Mouse (Mus musculus): ENCODE measurements around the gene Retsat. TPM values are rescaled to one million over a fixed set of nuclear protein-coding genes. Genes with fewer than 3 reads are reported as not detected.

The Retsat gene
- total and polyA plus RNA-seq, 2 experiments from 2014 or later, result 7.2 to 7.5 TPM

DNA sequence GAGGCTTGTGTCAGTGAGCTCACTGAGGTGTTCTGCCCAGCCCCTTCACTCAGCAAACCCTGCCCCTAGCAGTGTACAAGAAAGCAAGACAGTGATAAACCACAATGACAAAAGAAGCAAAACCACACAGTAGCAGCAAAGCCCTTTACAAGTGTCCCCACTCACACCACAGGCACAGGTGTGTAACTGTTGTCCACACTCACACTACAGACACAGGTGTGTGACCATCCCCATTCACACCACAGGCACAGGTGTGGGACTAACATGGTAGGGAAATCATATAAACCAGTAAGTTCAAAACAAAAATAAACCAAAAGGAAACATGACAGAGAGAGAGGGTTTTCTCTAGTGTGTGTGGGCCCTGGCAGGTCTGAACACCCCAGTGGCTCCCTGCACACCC lies 10.0 kb upstream of the Retsat start:
- no peaks in the 10 kb centered on the region for H3K4me1 ChIP-seq (ENCODE audit: insufficient read depth)
- H3K27ac ChIP-seq (ENCODE audit: low read depth, low read length), result no peak overlapping the region
- DNase-seq (no peak), ATAC-seq (no peak)
- no peaks in the 10 kb centered on the region for H3K9me3 ChIP-seq (ENCODE audit: low read length)
- H3K4me2 ChIP-seq (ENCODE audit: low read depth), result no peak overlapping the region
- H3K36me3 ChIP-seq (ENCODE audit: insufficient read depth), result peaks cover 13% of the 10 kb centered on the region
- no peak overlapping the region for H3K4me3 ChIP-seq (ENCODE audit: low read depth, low read length)
- no peak for TF ChIP-seq CTCF (IDR thresholded peaks at IDR 0.05; ENCODE audit: low read depth)
- H3K27me3 ChIP-seq (ENCODE audit: insufficient read depth, low read length), result no peaks in the 10 kb centered on the region
- H3K9ac ChIP-seq, result no peak overlapping the region

DNA sequence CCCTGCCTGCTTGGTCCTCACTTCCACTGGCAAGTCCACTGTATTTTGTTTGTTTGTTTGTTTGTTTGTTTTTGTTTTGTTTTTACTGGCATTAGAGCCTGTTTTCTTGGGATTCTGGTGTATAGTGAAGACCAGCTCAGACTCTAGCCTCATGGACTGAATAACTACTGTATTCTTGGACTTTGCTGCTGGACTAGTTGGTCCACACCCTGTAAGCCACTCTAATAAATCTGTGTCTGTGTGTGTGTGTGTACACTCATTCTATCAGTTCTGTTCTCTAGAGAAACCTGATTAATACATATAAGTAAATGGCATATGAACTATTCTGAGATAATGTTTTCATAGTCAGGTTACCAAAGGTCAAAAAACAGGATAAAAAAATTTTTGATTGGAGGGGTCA lies 8.2 kb upstream of the Retsat start:
- no peak for TF ChIP-seq CTCF (IDR thresholded peaks at IDR 0.05; ENCODE audit: low read depth)
- H3K4me2 ChIP-seq (ENCODE audit: low read depth), result no peak overlapping the region
- no peak overlapping the region for H3K27ac ChIP-seq (ENCODE audit: low read depth, low read length)
- no peaks in the 10 kb centered on the region for H3K4me1 ChIP-seq (ENCODE audit: insufficient read depth)
- no peaks in the 10 kb centered on the region for H3K9me3 ChIP-seq (ENCODE audit: low read length)
- H3K9ac ChIP-seq, result no peak overlapping the region
- peaks cover 7% of the 10 kb centered on the region for H3K36me3 ChIP-seq (ENCODE audit: insufficient read depth)
- ATAC-seq, result no peak
- no peak overlapping the region for H3K4me3 ChIP-seq (ENCODE audit: low read depth, low read length)
- no peak for DNase-seq
- no peaks in the 10 kb centered on the region for H3K27me3 ChIP-seq (ENCODE audit: insufficient read depth, low read length)

DNA sequence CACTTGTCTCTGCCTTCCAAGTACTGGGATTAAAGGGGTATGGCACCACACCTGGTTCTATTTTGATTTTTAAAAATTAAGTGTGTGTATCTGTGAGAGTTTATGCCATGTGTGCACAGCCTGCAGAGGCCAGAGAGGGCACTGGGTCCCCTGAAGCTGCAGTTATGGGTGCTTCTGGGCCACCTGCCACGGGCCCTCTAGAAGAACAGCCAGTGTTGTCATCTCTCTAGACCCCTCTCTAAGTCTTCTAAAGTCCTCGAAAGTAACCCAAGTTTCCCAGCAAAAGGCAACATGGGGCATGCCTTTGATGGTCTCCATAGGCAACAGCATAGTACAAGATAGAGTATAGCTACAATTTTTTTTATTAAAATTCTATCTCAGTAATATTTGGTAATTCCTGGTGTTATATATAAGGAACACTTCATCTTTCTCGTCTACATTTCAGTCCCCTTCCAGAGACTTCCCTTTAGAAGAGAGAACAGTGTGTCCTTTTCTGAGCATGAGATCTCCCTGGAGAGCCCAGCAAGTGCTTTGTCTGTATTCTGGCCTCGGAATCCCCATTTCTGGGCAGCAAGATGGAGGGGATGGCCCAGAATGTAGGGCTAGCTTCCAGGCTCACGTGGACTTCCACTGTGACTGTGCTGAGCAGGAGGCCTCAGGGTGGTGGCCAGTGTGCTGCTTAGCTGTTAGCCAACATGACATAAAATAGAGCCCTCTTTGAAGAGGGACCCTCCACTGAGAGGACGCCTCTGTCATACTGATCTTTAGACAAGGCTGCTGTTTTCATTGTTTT lies 5.1 kb upstream of the Retsat start:
- H3K27me3 ChIP-seq (ENCODE audit: insufficient read depth, low read length), result no peaks in the 10 kb centered on the region
- 78% methylated on average over 6 of the region's 6 CpGs for WGBS
- ATAC-seq (no peak), DNase-seq (no peak)
- no peak overlapping the region for H3K27ac ChIP-seq (ENCODE audit: low read depth, low read length)
- no peaks in the 10 kb centered on the region for H3K9me3 ChIP-seq (ENCODE audit: low read length)
- H3K9ac ChIP-seq, result no peak overlapping the region
- no peaks in the 10 kb centered on the region for H3K36me3 ChIP-seq (ENCODE audit: insufficient read depth)
- peaks cover 6% of the 10 kb centered on the region for H3K4me1 ChIP-seq (ENCODE audit: insufficient read depth)
- H3K4me3 ChIP-seq (ENCODE audit: low read depth, low read length), result no peak overlapping the region
- H3K4me2 ChIP-seq (ENCODE audit: low read depth), result no peak overlapping the region
- TF ChIP-seq CTCF (IDR thresholded peaks at IDR 0.05; ENCODE audit: low read depth), result no peak

DNA sequence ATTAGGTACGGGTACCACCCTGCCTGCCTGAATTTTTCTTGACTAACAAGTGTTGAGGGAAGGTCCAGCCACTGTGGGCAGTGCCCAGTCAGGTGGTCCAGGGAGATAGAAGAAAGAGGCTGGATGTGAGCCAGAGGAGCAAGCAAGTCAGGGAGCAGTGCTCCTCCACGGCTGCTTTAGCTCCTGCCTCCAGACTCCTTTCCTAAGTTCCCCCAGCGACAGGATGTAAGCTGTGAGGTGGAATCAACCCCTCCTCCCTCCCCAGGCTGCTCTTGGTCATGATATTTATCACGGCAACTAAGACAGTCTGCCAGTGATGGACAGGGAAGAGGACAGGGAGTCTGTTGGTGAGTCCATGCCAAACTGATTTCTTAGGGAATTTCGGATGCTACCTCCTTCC lies 4.4 kb upstream of the Retsat start:
- no peaks in the 10 kb centered on the region for H3K27me3 ChIP-seq (ENCODE audit: insufficient read depth, low read length)
- no peak overlapping the region for H3K4me2 ChIP-seq (ENCODE audit: low read depth)
- no peak overlapping the region for H3K27ac ChIP-seq (ENCODE audit: low read depth, low read length)
- peaks cover 6% of the 10 kb centered on the region for H3K4me1 ChIP-seq (ENCODE audit: insufficient read depth)
- TF ChIP-seq CTCF (IDR thresholded peaks at IDR 0.05; ENCODE audit: low read depth), result no peak
- H3K36me3 ChIP-seq (ENCODE audit: insufficient read depth), result no peaks in the 10 kb centered on the region
- H3K4me3 ChIP-seq (ENCODE audit: low read depth, low read length), result no peak overlapping the region
- 70% methylated on average over 5 of the region's 5 CpGs for WGBS
- ATAC-seq, result no peak
- no peaks in the 10 kb centered on the region for H3K9me3 ChIP-seq (ENCODE audit: low read length)
- no peak overlapping the region for H3K9ac ChIP-seq
- no peak for DNase-seq

DNA sequence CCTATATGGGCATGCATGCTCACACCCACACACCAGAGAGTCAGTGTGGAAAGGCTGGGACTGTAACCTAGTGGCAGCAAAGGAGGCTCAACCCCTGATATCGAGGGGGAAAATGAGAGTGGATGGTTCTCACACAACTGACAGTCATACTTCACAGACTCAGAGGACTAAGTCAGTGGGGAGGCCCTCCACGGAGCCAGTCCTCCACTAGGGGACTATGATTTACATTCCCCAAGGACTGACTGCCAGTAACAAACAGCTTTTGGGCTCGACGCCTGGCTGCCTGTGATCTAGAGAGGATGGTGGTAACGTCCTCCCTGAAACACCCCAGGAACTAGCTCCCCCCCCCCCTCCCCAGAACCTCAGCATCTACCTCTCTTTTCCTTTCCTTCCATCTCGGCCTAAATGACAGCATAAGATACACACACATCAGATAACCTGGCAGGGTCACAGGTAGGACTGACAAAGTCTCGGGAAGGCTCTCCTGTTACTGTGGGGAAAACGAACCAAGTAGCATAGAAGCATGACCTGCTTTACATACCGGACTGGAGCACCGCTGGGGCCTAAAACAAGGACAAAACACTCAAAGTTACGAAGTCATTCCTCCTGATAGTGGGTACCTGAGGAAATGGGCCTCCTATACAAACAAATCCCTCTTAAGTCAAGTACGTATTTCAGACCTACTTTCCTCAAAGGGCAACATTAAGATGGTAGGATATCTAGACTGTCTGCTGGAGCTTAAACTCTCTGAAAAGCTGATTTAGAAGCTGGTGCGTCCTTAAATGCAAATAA lies 996 bp upstream of the Retsat start:
- DNase-seq, result peak; percentile 7
- no peak overlapping the region for H3K27ac ChIP-seq (ENCODE audit: low read depth, low read length)
- peak; percentile 26; the same call in 1 of the 2 replicates for TF ChIP-seq CTCF (IDR thresholded peaks at IDR 0.05; ENCODE audit: low read depth)
- 46% methylated on average over 13 of the region's 13 CpGs for WGBS
- H3K4me2 ChIP-seq (ENCODE audit: low read depth), result peak overlapping the region; percentile 61
- H3K36me3 ChIP-seq (ENCODE audit: insufficient read depth), result no peaks in the 10 kb centered on the region
- H3K9ac ChIP-seq, result peak overlapping the region; percentile 56
- H3K27me3 ChIP-seq (ENCODE audit: insufficient read depth, low read length), result no peaks in the 10 kb centered on the region
- peak overlapping the region; percentile 55 for H3K4me3 ChIP-seq (ENCODE audit: low read depth, low read length)
- H3K4me1 ChIP-seq (ENCODE audit: insufficient read depth), result peaks cover 6% of the 10 kb centered on the region
- no peak for ATAC-seq
- no peaks in the 10 kb centered on the region for H3K9me3 ChIP-seq (ENCODE audit: low read length)

DNA sequence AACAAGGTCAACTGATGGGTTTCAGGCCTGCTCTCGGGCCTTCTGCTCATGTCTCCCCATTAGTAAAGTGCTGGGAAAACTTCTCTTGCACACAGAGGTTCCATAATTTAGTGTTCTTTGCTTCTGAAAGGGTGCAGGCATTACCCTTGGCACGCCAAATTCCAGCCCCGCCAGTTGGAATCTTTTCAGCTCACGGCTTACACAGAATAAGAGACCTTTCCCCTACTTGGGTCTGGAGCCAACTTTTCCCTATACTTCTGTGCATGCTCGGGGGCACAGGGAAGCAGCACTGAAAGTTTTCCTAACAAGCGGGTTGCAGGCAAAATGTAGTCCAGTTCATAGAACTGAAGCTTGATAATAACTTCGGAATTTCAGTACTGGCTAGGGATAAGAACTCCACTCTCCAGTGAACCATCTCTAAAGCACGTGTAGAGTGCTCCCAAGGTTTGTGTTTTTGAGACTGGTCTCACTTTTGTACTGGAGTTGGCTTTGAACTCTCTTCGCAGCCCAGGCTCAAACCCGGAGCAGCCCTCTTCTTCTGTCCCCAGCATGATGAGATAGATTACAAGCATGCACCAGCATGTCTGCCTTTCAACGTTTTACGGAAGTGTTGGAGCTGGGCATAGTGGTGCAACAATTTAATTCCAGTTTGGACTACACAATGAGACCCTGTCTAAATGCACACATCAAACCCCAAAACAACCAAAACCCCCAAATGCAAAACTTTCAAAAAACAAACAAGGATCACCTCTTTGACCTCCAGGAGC lies 699 bp downstream of the Retsat start:
- H3K9ac ChIP-seq, result peak overlapping the region; percentile 56
- peaks cover 6% of the 10 kb centered on the region for H3K4me1 ChIP-seq (ENCODE audit: insufficient read depth)
- H3K9me3 ChIP-seq (ENCODE audit: low read length), result no peaks in the 10 kb centered on the region
- H3K4me3 ChIP-seq (ENCODE audit: low read depth, low read length), result peak overlapping the region; percentile 55
- H3K27ac ChIP-seq (ENCODE audit: low read depth, low read length), result peak overlapping the region; percentile 54; the same call in 1 of the 2 replicates
- H3K36me3 ChIP-seq (ENCODE audit: insufficient read depth), result no peaks in the 10 kb centered on the region
- 35% methylated on average over 12 of the region's 12 CpGs for WGBS
- no peak for DNase-seq
- H3K4me2 ChIP-seq (ENCODE audit: low read depth), result peak overlapping the region; percentile 61
- peak; percentile 11 for ATAC-seq
- no peaks in the 10 kb centered on the region for H3K27me3 ChIP-seq (ENCODE audit: insufficient read depth, low read length)
- no peak for TF ChIP-seq CTCF (IDR thresholded peaks at IDR 0.05; ENCODE audit: low read depth)

Data from forebrain, postnatal 0 days (tissue).